Mouse (Mus musculus): Measurements from ENCODE around the gene Rnf151. TPM values are rescaled to one million over a fixed set of nuclear protein-coding genes. Genes with fewer than 3 reads are reported as not detected.
A peak's percentile ranks its signal among the peaks of the same experiment; 100 is the strongest.

Gene Rnf151
- polyA plus RNA-seq, 1 experiment from 2014 or later, result 0.27 TPM

DNA sequence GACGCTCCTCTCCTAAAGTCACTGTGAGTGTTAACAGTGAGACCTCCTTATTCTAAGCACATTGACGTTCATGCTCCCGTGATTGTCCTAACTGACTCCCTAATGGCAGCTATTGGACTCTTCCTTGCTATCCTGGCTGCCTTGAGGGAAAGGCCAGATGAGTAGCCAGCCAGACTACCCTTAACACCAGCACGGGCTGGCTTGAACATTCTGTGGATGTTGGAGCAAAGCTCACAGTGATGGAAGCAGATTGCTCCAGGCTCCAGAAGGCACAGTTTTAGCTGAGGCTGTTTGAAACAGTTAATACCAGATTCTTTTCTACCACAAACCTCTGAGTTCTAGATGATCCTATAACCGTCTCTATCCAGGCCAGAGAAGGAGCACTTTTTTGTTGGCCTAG is 26.0 kb upstream of the Rnf151 start:
- H3K27ac ChIP-seq, result no peak overlapping the region
- 81% methylated on average over 5 of the region's 5 CpGs for WGBS
- no peak for ATAC-seq (ENCODE audit: low FRiP score)
- peaks cover 21% of the 10 kb centered on the region for H3K36me3 ChIP-seq
- H3K4me1 ChIP-seq (replicated peaks), result no peaks in the 10 kb centered on the region
- H3K4me3 ChIP-seq, result no peak overlapping the region
- no peak overlapping the region for H3K9ac ChIP-seq
- peaks cover 19% of the 10 kb centered on the region; the same call in 1 of the 2 replicates for H3K27me3 ChIP-seq
- H3K4me2 ChIP-seq, result no peak overlapping the region
- H3K9me3 ChIP-seq, result no peaks in the 10 kb centered on the region

DNA sequence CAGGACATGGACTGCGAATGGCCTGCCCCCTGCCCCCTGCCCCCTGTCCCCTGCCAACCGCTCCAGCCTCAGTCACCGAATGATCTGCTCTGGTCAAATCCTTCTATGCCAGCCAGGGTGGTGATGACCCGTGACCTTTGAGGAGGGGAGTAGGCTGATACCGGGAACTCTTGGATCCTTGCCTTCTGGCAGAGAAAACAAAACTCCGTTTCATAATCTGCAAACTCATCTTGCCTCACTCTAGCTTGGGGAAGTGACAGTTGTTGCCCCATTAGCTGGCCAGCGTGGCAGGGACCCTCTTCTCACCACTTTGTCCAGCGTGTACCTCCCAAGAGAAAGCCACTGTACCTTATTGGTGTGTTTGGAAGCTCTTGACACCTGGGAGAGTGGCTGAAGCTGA is 24.4 kb upstream of the Rnf151 start:
- Histone ChIP-seq H3K36me3 (peaks cover 21% of the 10 kb centered on the region), H3K4me1 (replicated peaks) (peaks cover 10% of the 10 kb centered on the region), H3K9me3 (no peaks in the 10 kb centered on the region), H3K4me3 (no peak overlapping the region), H3K27me3 (peaks cover 11% of the 10 kb centered on the region; the same call in 1 of the 2 replicates), H3K9ac (0 out of 2 replicates have a peak overlapping the region, but pooled peaks have one; percentile 55), H3K27ac (no peak overlapping the region), H3K4me2 (no peak overlapping the region)
- WGBS, result 83% methylated on average over 8 of the region's 8 CpGs
- no peak for ATAC-seq (ENCODE audit: low FRiP score)

DNA sequence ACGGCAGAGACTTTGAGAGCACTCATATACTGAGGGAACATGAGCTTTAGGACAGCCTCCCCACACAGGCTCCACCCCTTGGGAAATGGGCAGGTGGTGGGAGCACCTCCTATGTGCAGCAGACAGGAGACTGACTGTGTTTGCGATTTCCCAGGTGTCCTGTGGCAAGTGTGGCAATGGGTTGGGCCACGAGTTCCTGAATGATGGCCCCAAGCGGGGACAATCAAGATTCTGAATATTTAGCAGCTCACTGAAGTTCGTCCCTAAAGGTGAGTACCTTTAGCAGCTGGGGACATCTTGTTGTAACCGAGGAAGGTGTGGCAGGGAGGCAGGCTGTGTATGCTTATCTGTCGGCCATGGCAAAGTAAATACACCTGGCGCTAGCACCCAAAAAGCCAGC is 22.1 kb upstream of the Rnf151 start:
- no peak overlapping the region for H3K4me3 ChIP-seq
- ATAC-seq (ENCODE audit: low FRiP score), result no peak
- WGBS, result 85% methylated on average over 8 of the region's 8 CpGs

DNA sequence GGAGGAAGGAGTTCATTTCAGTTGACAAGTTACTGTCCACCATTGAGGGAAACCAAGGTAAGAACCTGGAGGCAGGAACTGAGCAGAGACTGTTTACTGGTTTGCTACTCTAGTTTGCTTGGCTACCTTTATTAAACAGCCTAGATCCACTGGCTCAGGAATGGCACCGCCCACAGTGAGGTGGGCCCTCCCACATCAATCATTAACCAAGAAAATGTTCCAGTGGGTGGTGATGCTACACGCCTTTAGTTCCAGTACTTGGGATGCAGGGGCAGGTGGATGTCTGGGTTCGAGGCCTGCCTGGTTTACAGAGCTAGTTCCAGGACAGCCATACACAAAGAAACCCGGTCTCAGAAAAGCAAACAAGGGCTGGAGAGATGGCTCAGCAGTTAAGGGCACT is 20.4 kb upstream of the Rnf151 start:
- Histone ChIP-seq H3K4me2 (no peak overlapping the region), H3K27ac (no peak overlapping the region), H3K9me3 (no peaks in the 10 kb centered on the region), H3K4me1 (replicated peaks) (peaks cover 27% of the 10 kb centered on the region), H3K9ac (no peak overlapping the region), H3K27me3 (no peaks in the 10 kb centered on the region), H3K4me3 (no peak overlapping the region), H3K36me3 (peaks cover 21% of the 10 kb centered on the region)
- 84% methylated on average over 4 of the region's 4 CpGs for WGBS
- no peak for ATAC-seq (ENCODE audit: low FRiP score)

More for the DNA sequence above, 22.1 kb upstream of the Rnf151 start:
- Histone ChIP-seq H3K9me3 (no peaks in the 10 kb centered on the region), H3K9ac (no peak overlapping the region), H3K4me2 (no peak overlapping the region), H3K4me1 (replicated peaks) (peaks cover 27% of the 10 kb centered on the region), H3K27ac (no peak overlapping the region), H3K27me3 (no peaks in the 10 kb centered on the region), H3K36me3 (peaks cover 21% of the 10 kb centered on the region)

DNA sequence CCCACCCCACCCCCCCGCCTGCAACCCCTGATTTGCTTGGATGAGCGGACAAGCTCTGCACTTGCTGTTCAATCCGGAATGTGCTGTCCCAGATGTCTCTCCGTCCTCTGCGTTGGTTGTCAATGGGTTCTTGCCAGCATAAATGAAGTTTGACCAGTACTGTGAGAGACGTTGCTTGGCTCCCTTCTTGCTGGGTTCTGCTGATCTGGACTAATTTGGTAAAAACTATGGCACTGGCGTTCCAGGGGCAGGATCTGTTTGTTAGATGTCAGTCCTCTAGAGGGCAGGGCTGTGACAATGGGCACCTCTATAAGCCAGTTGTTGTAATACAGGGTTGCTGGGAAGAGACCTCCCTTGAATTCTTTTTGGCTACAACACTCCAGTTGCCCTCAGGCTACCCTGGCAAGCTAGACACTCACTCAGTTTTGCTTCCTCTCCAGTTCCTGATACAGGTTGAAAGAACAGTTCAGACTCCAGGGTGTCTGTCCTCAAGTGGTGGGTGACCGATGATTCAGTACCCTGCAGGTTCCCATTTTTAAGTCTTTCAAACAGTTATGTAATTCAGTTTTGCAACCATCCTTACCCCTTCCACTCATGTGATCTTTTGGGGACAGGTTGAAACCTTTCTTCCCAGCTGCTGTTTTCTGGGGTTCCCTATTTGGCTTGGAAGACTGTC is 19.4 kb upstream of the Rnf151 start:
- whole genome bisulfite sequencing, result 28% methylated on average over 8 of the region's 8 CpGs
- Histone ChIP-seq H3K9ac (peak overlapping the region; percentile 69; the same call in 1 of the 2 replicates), H3K27ac (no peak overlapping the region)

DNA sequence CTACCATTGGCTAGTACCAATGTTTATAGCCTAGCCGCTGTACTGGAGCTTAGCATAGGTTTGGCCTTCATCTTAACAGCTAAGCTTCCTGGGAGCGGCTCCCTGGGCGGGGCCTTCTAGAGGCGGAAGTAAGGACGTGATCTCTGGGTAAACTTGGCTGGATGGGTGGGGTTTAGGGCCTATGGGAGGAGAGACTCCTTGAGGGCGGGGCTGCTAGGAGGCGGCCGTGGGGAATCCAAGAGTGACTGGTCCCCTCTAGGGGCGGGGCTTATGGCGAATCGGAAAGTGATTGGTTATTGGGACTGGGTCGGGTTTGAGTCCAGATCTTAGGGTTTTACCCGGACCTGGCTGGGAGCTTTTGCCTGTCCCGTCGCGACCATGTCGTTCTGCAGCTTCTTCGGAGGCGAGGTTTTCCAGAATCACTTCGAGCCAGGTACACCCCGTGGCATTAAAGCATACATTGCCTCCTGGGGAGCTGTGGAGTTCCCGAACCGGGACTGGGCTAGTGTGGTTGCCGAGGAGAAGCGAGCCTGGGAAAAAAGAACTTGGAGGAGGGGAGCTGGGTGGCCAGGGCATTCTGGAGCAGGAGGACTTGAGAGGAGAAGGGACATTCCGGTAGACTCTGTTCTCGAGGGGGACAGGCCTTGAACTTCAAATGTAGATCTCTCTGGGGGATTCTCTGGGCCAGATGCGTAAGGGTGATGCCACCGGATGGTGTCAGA is 18.6 kb upstream of the Rnf151 start, which contains the start of gene Msrb1:
TSS of gene Msrb1 (plus strand) at position 313 of the 722 bp plus-strand sequence.
- Histone ChIP-seq H3K9me3 (no peaks in the 10 kb centered on the region), H3K27me3 (0 out of 2 replicates have a peak, but pooled peaks cover 8% of the 10 kb centered on the region), H3K4me3 (peak within 1 kb of the TSS; percentile 51), H3K27ac (peak within 1 kb of the TSS; percentile 73; the same call in 1 of the 2 replicates), H3K4me2 (peak within 1 kb of the TSS; percentile 68), H3K4me1 (replicated peaks) (peaks cover 27% of the 10 kb centered on the region), H3K9ac (peak within 1 kb of the TSS; percentile 69), H3K36me3 (peaks cover 10% of the 10 kb centered on the region; the same call in 1 of the 2 replicates)
- peak; percentile 94 for ATAC-seq (ENCODE audit: low FRiP score)
- 1% methylated on average over 29 of the region's 29 CpGs for WGBS

More for the DNA sequence above, 19.4 kb upstream of the Rnf151 start:
- Histone ChIP-seq H3K27me3 (0 out of 2 replicates have a peak, but pooled peaks cover 3% of the 10 kb centered on the region), H3K36me3 (peaks cover 16% of the 10 kb centered on the region), H3K4me2 (peak overlapping the region; percentile 68), H3K4me3 (peak overlapping the region; percentile 51), H3K4me1 (replicated peaks) (peaks cover 27% of the 10 kb centered on the region), H3K9me3 (no peaks in the 10 kb centered on the region)
- no peak for ATAC-seq (ENCODE audit: low FRiP score)

DNA sequence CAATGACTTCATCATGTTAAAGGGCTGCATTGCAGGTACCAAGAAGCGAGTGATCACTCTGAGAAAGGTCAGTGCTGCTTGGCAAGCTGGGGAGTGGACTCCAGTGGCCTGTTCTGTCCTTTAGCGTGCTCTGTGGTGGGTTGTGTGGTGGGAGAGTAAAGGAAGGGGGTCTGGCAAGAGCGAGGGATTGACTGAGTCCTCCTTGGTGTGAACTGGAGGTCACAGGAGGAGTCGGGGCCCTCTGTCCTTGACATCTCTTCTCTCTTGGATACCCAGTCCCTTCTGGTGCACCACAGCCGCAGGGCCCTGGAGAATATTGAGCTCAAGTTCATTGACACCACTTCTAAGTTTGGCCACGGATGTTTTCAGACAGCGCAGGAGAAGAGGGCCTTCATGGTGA is 17.6 kb upstream of the Rnf151 start:
- peak overlapping the region; percentile 68 for H3K4me2 ChIP-seq
- 90% methylated on average over 7 of the region's 7 CpGs for WGBS
- H3K9ac ChIP-seq, result no peak overlapping the region
- ATAC-seq (ENCODE audit: low FRiP score), result no peak
- peaks cover 27% of the 10 kb centered on the region for H3K4me1 ChIP-seq (replicated peaks)
- no peak overlapping the region for H3K27ac ChIP-seq
- H3K36me3 ChIP-seq, result peaks cover 4% of the 10 kb centered on the region; the same call in 1 of the 2 replicates
- H3K9me3 ChIP-seq, result no peaks in the 10 kb centered on the region
- 0 out of 2 replicates have a peak overlapping the region, but pooled peaks have one; percentile 51 for H3K4me3 ChIP-seq
- H3K27me3 ChIP-seq, result 0 out of 2 replicates have a peak, but pooled peaks cover 11% of the 10 kb centered on the region

DNA sequence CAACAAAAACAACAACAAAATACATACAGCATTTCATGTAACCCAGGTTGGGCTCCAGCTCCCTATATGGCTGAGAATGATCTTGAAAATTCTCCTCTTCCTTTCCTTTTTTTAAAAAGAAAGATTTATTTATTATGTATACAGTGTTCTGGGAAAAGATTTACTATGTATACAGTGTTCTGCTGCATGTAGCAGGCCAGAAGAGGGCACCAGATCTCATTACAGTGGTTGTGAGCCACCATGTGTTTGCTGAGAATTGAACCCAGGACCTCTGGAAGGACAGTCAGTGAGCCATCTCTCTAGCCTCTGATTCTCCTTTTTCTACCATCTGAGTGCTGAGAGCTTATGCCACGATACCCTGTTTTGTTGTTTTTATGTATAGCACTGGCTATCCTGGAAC is 16.6 kb upstream of the Rnf151 start:
- H3K36me3 ChIP-seq, result no peaks in the 10 kb centered on the region
- no peak overlapping the region for H3K9ac ChIP-seq
- H3K4me1 ChIP-seq (replicated peaks), result peaks cover 27% of the 10 kb centered on the region
- 85% methylated on average over 1 of the region's 1 CpGs for whole genome bisulfite sequencing
- ATAC-seq (ENCODE audit: low FRiP score), result no peak
- no peaks in the 10 kb centered on the region for H3K9me3 ChIP-seq
- no peak overlapping the region for H3K27ac ChIP-seq
- H3K4me2 ChIP-seq, result no peak overlapping the region
- H3K4me3 ChIP-seq, result no peak overlapping the region
- 0 out of 2 replicates have a peak, but pooled peaks cover 11% of the 10 kb centered on the region for H3K27me3 ChIP-seq

DNA sequence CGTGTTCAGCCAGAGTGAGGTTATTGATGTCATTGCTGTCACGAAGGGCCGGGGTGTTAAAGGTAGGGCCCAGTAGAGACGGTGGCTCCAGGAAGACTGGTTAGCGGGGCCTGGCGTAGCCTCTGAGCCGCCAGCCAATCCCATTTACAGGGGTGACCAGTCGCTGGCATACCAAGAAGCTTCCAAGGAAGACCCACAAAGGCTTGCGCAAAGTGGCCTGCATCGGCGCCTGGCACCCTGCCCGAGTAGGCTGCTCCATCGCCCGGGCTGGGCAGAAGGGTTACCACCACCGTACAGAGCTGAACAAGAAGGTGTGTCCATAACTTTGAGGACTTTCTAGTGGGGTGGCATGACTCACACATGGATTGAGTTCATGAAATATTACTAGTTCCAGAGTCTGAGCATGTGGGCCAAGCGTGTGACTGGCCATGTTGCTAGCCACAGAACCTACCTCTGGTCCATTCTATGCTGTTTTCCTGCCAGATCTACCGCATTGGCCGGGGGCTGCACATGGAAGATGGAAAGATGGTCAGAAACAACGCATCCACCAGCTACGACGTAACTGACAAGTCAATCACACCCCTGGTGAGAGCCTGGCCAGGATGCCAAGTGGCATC is 15.7 kb upstream of the Rnf151 start:
- WGBS, result 91% methylated on average over 21 of the region's 21 CpGs
- no peak overlapping the region for H3K4me3 ChIP-seq
- H3K9ac ChIP-seq, result no peak overlapping the region
- peaks cover 27% of the 10 kb centered on the region for H3K4me1 ChIP-seq (replicated peaks)
- H3K27me3 ChIP-seq, result peaks cover 12% of the 10 kb centered on the region; the same call in 1 of the 2 replicates
- no peak overlapping the region for H3K27ac ChIP-seq
- H3K36me3 ChIP-seq, result no peaks in the 10 kb centered on the region
- H3K4me2 ChIP-seq, result no peak overlapping the region
- H3K9me3 ChIP-seq, result no peaks in the 10 kb centered on the region
- ATAC-seq (ENCODE audit: low FRiP score), result no peak

DNA sequence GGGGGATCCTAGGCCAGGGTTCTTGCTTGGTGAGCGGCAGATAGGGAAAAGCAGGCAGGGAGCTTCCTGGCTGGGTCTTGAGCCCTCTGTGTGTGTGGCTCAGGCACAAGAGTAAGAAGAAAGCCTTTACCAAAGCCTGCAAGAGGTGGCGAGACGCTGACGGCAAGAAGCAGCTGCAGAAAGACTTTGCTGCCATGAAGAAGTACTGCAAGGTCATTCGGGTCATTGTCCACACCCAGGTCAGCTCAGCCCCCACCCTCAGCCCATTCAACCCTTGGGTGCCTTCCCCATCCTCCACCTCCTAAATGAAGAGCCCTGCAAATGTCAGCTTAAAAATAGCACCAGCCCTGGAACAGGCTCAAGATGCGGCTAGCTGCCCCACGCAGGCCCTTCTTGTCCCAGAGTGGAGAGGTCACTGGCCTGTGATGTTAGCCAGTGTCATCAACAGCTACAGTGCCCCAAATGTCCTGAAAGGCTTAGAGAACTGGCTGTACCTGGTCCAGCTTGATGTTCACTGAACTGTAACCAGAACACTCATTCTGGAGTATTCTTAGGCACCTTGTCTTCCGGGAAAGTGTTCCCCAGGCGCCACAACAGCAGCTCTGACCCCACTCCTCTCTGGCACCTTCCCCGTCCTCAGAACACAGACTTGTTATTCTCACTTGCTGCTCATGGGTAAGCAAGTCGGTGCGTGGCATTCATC is 14.5 kb upstream of the Rnf151 start:
- Histone ChIP-seq H3K4me1 (replicated peaks) (peaks cover 18% of the 10 kb centered on the region), H3K27me3 (peaks cover 23% of the 10 kb centered on the region; the same call in 1 of the 2 replicates), H3K9ac (0 out of 2 replicates have a peak overlapping the region, but pooled peaks have one; percentile 4), H3K27ac (no peak overlapping the region), H3K4me2 (no peak overlapping the region), H3K4me3 (no peak overlapping the region), H3K36me3 (no peaks in the 10 kb centered on the region), H3K9me3 (no peaks in the 10 kb centered on the region)
- no peak for ATAC-seq (ENCODE audit: low FRiP score)
- 78% methylated on average over 12 of the region's 12 CpGs for WGBS

DNA sequence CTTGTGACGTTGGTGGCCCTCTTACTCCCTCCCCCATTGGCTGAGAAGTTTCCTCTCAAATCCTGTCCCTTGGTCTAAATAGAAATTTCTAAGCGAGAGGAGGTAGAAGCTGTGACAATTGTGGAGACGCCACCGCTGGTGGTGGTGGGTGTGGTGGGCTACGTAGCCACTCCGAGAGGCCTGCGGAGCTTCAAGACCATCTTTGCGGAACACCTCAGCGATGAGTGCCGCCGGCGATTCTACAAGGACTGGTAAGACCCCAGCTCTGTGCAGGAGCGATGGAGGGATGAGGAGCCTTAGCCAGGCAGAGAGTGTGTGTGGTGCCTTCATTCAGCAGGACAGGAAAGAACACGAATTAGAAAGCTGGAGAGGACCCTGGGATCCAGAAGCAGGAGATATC is 12.9 kb upstream of the Rnf151 start:
- H3K9ac ChIP-seq, result no peak overlapping the region
- no peak overlapping the region for H3K4me2 ChIP-seq

More for the DNA sequence above, 12.9 kb upstream of the Rnf151 start:
- no peaks in the 10 kb centered on the region for H3K36me3 ChIP-seq
- no peak overlapping the region for H3K4me3 ChIP-seq
- H3K4me1 ChIP-seq (replicated peaks), result peaks cover 3% of the 10 kb centered on the region
- ATAC-seq (ENCODE audit: low FRiP score), result no peak
- no peak overlapping the region for H3K27ac ChIP-seq
- H3K9me3 ChIP-seq, result no peaks in the 10 kb centered on the region
- 83% methylated on average over 14 of the region's 14 CpGs for WGBS
- H3K27me3 ChIP-seq, result peaks cover 25% of the 10 kb centered on the region; the same call in 1 of the 2 replicates
